ENCODE assay signal across 18 mouse cellular contexts in the genomic region with DNA sequence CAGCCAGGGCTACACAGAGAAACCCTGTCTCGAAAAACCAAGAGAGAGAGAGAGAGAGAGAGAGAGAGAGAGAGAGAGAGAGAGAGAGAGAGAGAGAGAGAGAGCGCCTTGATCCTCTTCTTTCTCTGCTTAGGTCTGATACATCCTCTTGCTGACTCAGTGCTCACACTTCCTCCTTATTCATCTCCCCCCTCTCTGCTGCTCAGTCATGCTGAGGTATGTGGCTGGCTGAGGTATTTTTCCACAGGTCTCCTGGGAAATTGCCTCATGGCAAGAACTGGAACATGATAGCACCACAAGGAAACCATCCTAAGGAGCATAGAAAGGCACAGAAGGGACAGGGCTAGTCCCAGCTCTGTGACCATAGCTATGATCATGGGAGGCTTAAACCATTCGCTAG. TPM values are rescaled to one million over a fixed set of nuclear protein-coding genes. Genes with fewer than 3 reads are reported as not detected.
DNase-seq lines count a peak whose midpoint lies in the region; ATAC-seq and TF ChIP-seq lines count a peak whose summit lies in the region.
"Had no signal": no experiment of that assay in that cellular context is flagged by ENCODE, and none has a peak within 500 bp of the region (broad histone marks: within the 10 kb centered on the region; RNA-seq: fewer than 3 reads in every experiment).

No protein-coding gene starts in this region.

- H3K27ac ChIP-seq in bone marrow macrophage, adult 2 months (ENCODE audit: insufficient read depth, low read depth, low read length), result peak overlapping the region; percentile 70
- H3K27ac ChIP-seq in macrophage, result peak overlapping the region; percentile 66
- H3K27ac ChIP-seq in forebrain, embryonic 13.5 days, result no peak overlapping the region
- H3K27ac ChIP-seq in stomach, postnatal 0 days (replicated peaks), result no peak overlapping the region
- H3K27ac ChIP-seq: embryonic facial prominence, embryonic 12.5 days; hindbrain, embryonic 10.5 days; midbrain, embryonic 12.5 days; neural tube, embryonic 15.5 days had no signal

- 100% methylated on average over 1 of the region's 3 CpGs for WGBS in macrophage (ENCODE audit: missing documents)
- 78% methylated on average over 3 of the region's 3 CpGs for WGBS in forebrain, embryonic 13.5 days
- WGBS in stomach, postnatal 0 days, result 68% methylated on average over 1 of the region's 3 CpGs

- no peak overlapping the region for H3K9ac ChIP-seq in forebrain, embryonic 13.5 days
- no peak overlapping the region for H3K9ac ChIP-seq in stomach, postnatal 0 days (ENCODE audit: low read length)
- H3K9ac ChIP-seq: embryonic facial prominence, embryonic 12.5 days; midbrain, embryonic 12.5 days; neural tube, embryonic 15.5 days had no signal

- no peaks in the 10 kb centered on the region for H3K9me3 ChIP-seq in forebrain, embryonic 13.5 days (replicated peaks)
- H3K9me3 ChIP-seq in stomach, postnatal 0 days (ENCODE audit: control insufficient read depth, low read length), result no peaks in the 10 kb centered on the region
- H3K9me3 ChIP-seq: embryonic facial prominence, embryonic 12.5 days; midbrain, embryonic 12.5 days; neural tube, embryonic 15.5 days had no signal

- DNase-seq in 3134 (ENCODE audit: extremely low read depth, insufficient read length, low spot score), result peak; percentile 79
- no peak for DNase-seq in urinary bladder, adult 18-20 months (ENCODE audit: low spot score in 2 of 2)
- no peak for DNase-seq in left cerebral cortex, adult 11 months (ENCODE audit: low spot score)
- DNase-seq in stomach, postnatal 0 days (ENCODE audit: low spot score), result no peak
- DNase-seq: cerebellum, adult 11 months; kidney, adult 9 months; kidney, postnatal 4 days; lung, adult 2 months; lung, postnatal 36 days; thymus, adult 2 months had no signal

- TF ChIP-seq EP300 in stomach, postnatal 0 days (optimal IDR thresholded peaks at IDR 0.05), result no peak

- no peaks in the 10 kb centered on the region for H3K36me3 ChIP-seq in macrophage (ENCODE audit: inconsistent target)
- H3K36me3 ChIP-seq in forebrain, embryonic 13.5 days (ENCODE audit: poor library complexity, severe bottlenecking), result no peaks in the 10 kb centered on the region
- no peaks in the 10 kb centered on the region for H3K36me3 ChIP-seq in stomach, postnatal 0 days (ENCODE audit: control insufficient read depth, insufficient read depth, low read length)
- H3K36me3 ChIP-seq: embryonic facial prominence, embryonic 12.5 days; hindbrain, embryonic 10.5 days; midbrain, embryonic 12.5 days; neural tube, embryonic 15.5 days had no signal

- no peak overlapping the region for H3K4me2 ChIP-seq in forebrain, embryonic 13.5 days
- H3K4me2 ChIP-seq in stomach, postnatal 0 days (replicated peaks; ENCODE audit: low read depth), result no peak overlapping the region
- H3K4me2 ChIP-seq: embryonic facial prominence, embryonic 12.5 days; midbrain, embryonic 12.5 days; neural tube, embryonic 15.5 days had no signal

- ATAC-seq in CD4-positive, CD25-positive, alpha-beta regulatory T cell, adult 4 months, result peak; percentile 54
- no peak for ATAC-seq in forebrain, embryonic 13.5 days
- ATAC-seq in stomach, postnatal 0 days (ENCODE audit: low FRiP score, low TSS enrichment), result no peak

- H3K27me3 ChIP-seq in forebrain, embryonic 13.5 days, result no peaks in the 10 kb centered on the region
- no peaks in the 10 kb centered on the region for H3K27me3 ChIP-seq in stomach, postnatal 0 days (ENCODE audit: control insufficient read depth, insufficient read depth, low read length)
- H3K27me3 ChIP-seq: embryonic facial prominence, embryonic 12.5 days; midbrain, embryonic 12.5 days; neural tube, embryonic 15.5 days had no signal

- H3K4me1 ChIP-seq in bone marrow macrophage, adult 2 months (ENCODE audit: control insufficient read depth, insufficient read depth, low read length), result peaks cover 28% of the 10 kb centered on the region
- no peaks in the 10 kb centered on the region for H3K4me1 ChIP-seq in forebrain, embryonic 13.5 days
- H3K4me1 ChIP-seq in stomach, postnatal 0 days (replicated peaks; ENCODE audit: control insufficient read depth, insufficient read depth), result no peaks in the 10 kb centered on the region
- H3K4me1 ChIP-seq: embryonic facial prominence, embryonic 12.5 days; hindbrain, embryonic 10.5 days; midbrain, embryonic 12.5 days; neural tube, embryonic 15.5 days had no signal

- H3K79me2 ChIP-seq in macrophage (ENCODE audit: inconsistent target), result peaks cover 47% of the 10 kb centered on the region

- no peak overlapping the region for H3K4me3 ChIP-seq in bone marrow macrophage, adult 2 months (ENCODE audit: insufficient read depth, low read length)
- no peak overlapping the region for H3K4me3 ChIP-seq in macrophage (ENCODE audit: inconsistent target)
- no peak overlapping the region for H3K4me3 ChIP-seq in forebrain, embryonic 13.5 days
- no peak overlapping the region for H3K4me3 ChIP-seq in stomach, postnatal 0 days (ENCODE audit: low read depth, low read length)
- H3K4me3 ChIP-seq: embryonic facial prominence, embryonic 12.5 days; hindbrain, embryonic 10.5 days; midbrain, embryonic 12.5 days; neural tube, embryonic 15.5 days had no signal

- no peak for TF ChIP-seq CTCF in bone marrow macrophage, adult 2 months (IDR thresholded peaks at IDR 0.05; ENCODE audit: low read depth, low read length)
- no peak for TF ChIP-seq CTCF in stomach, postnatal 0 days (IDR thresholded peaks at IDR 0.05; ENCODE audit: low read depth)

- no peak for TF ChIP-seq POLR2A in bone marrow macrophage, adult 2 months (IDR thresholded peaks at IDR 0.05; ENCODE audit: borderline replicate concordance, low read depth, low read length)

RNA-seq across cellular contexts. Expression of a gene that starts 15.5 kb away (rescaled TPM):
- polyA plus RNA-seq in CD4-positive, CD25-positive, alpha-beta regulatory T cell, adult 4 months (2017; shearing (Covaris generic)), result 1 to 10 TPM; 2.6 to 3.3 TPM
- polyA plus RNA-seq in bone marrow macrophage, adult 2 months (2012; ENCODE audit: insufficient read depth, insufficient read length, missing spikeins), result 22.0 and 24.7 TPM in 2 replicates
- total RNA-seq in macrophage (2018; cell fraction: chromatin; rRNA removed), result 100 to 1,000 TPM in 6 of 26 experiments, 10 to 100 TPM in 17, 1 to 10 TPM in 3; 7.0 to 251 (median 56.0) TPM
- total RNA-seq in macrophage (2018; cell fraction: cytosol; rRNA removed), result 10 to 100 TPM in 14 of 26 experiments, 1 to 10 TPM in 12; 8.8 to 42.4 (median 15.7) TPM
- 100 to 1,000 TPM in 1 of 26 experiments, 10 to 100 TPM in 22, 1 to 10 TPM in 3; 6.1 to 117 (median 44.0) TPM for total RNA-seq in macrophage (2018; cell fraction: nucleus; rRNA removed)
- 3.7 to 7.5 TPM (median 5.0 TPM) in 3 replicates for polyA plus RNA-seq in macrophage (2018)
- 64.2 and 70.4 TPM in 2 replicates for polyA plus RNA-seq in forebrain, embryonic 13.5 days (2015; fragmentation: Nextera tagmentation; extraction: Ambion mirVana)
- polyA plus RNA-seq in stomach, postnatal 0 days (2015; fragmentation: Nextera tagmentation; extraction: Ambion mirVana), result 2.5 TPM in 2 replicates

RNA-seq across cellular contexts. Expression of a gene that starts 39.6 kb away (rescaled TPM):
- 10 to 100 TPM; 43.1 to 54.8 TPM for polyA plus RNA-seq in CD4-positive, CD25-positive, alpha-beta regulatory T cell, adult 4 months (2017; shearing (Covaris generic))
- 143 and 145 TPM in 2 replicates for polyA plus RNA-seq in bone marrow macrophage, adult 2 months (2012; ENCODE audit: insufficient read depth, insufficient read length, missing spikeins)
- total RNA-seq in macrophage (2018; cell fraction: chromatin; rRNA removed), result 100 to 1,000 TPM in 5 of 26 experiments, 10 to 100 TPM in 21; 17.3 to 133 (median 55.5) TPM
- 100 to 1,000 TPM; 110 to 277 (median 170) TPM for total RNA-seq in macrophage (2018; cell fraction: cytosol; rRNA removed)
- 100 to 1,000 TPM in 16 of 26 experiments, 10 to 100 TPM in 10; 56.5 to 254 (median 127) TPM for total RNA-seq in macrophage (2018; cell fraction: nucleus; rRNA removed)
- 95.3 to 163 TPM (median 111 TPM) in 3 replicates for polyA plus RNA-seq in macrophage (2018)
- polyA plus RNA-seq in forebrain, embryonic 13.5 days (2015; fragmentation: Nextera tagmentation; extraction: Ambion mirVana), result 103 and 106 TPM in 2 replicates
- 83.9 and 91.2 TPM in 2 replicates for polyA plus RNA-seq in stomach, postnatal 0 days (2015; fragmentation: Nextera tagmentation; extraction: Ambion mirVana)

Comparison
In these comparisons a context has a peak if more than half of its experiments do, and no peak if none do; other contexts are left out.
1. H3K27ac ChIP-seq: peak in bone marrow macrophage, adult 2 months (single experiment) and macrophage (single experiment); none in forebrain, embryonic 13.5 days (single experiment) and stomach, postnatal 0 days (single experiment).